Mouse (Mus musculus) cortical plate, adult 2 months (tissue): ENCODE results near the gene Cacna1c.

Source experiments
- CTCF ChIP-seq: fragments of 200-500 bp; IDR thresholded peaks from 2 replicates; pipeline ENCODE4 v1.5.1; 2011; ENCODE audit warnings: mild to moderate bottlenecking, control low read depth, low read length; ENCODE audit not compliant: insufficient read depth; ENCODE audit errors: extremely low read depth
- POLR2A ChIP-seq: fragments of 200-500 bp; IDR thresholded peaks from 2 replicates; pipeline ENCODE4 v1.6.1; 2011; ENCODE audit warnings: mild to moderate bottlenecking, low read length, control low read depth; ENCODE audit not compliant: insufficient read depth; ENCODE audit errors: extremely low read depth

GRCm38 (mm10) chr6:119058896-119059295, 137.3 kb downstream of the Cacna1c start:
- TF ChIP-seq CTCF (no peak), POLR2A (no peak)
